Mouse (Mus musculus): ENCODE measurements around the gene Fblim1.

Fblim1 gene

GRCm38 (mm10) chr4:141539213-141539767 is 66.6 kb downstream of the Fblim1 start:
- DNase-seq (ENCODE audit: low spot score): no peak

- DNase-seq (ENCODE audit: low spot score): peak; percentile 88
Observed at GRCm38 (mm10) chr4:141538408-141539212, 67.3 kb downstream of the Fblim1 start, which contains the start of gene Spen. Gene Spen (minus strand): TSS chr4:141538597.

- no peak for DNase-seq (ENCODE audit: low spot score)
Observed at GRCm38 (mm10) chr4:141537706-141538407, 68.0 kb downstream of the Fblim1 start.

GRCm38 (mm10) chr4:141537226-141537610 is 68.7 kb downstream of the Fblim1 start:
- DNase-seq (ENCODE audit: low spot score): no peak

GRCm38 (mm10) chr4:141536291-141537225 is 69.3 kb downstream of the Fblim1 start:
- peak; percentile 54 for DNase-seq (ENCODE audit: low spot score)

- DNase-seq (ENCODE audit: low spot score): no peak
Observed at GRCm38 (mm10) chr4:141534947-141535680, 70.8 kb downstream of the Fblim1 start.

DNA sequence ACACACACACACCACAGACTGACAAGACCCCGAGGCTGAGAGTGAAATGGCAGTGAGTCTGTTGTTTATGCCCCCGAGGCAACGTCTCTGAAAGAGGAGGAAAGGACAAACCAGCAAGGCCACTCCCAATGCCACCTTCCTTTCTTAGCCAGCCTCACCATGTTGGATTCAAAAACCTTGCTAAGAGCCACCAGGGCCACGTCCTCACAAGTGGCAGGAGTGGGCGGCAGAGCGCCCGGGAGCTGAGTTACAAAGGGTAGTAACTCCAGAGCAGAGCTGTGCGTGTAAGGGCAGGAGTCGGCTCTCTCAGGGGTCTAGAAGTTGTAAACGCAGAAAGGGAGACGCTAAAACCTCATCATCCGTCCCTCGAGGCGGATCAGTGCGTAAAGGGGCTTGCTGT is 74.9 kb downstream of the Fblim1 start:
- no peak for DNase-seq (ENCODE audit: low spot score)

GRCm38 (mm10) chr4:141528938-141529337 is 77.0 kb downstream of the Fblim1 start:
- no peak for DNase-seq (ENCODE audit: low spot score)

- DNase-seq (ENCODE audit: low spot score): no peak
Observed at GRCm38 (mm10) chr4:141526936-141527650, 78.8 kb downstream of the Fblim1 start.
